Mouse (Mus musculus) urinary bladder, postnatal 36 days (tissue): ENCODE measurements around the gene Hmgcr.
A peak's percentile ranks its signal among the peaks of the same experiment; 100 is the strongest.

Experiments used
- DNase-seq, 2 experiments: peaks; one replicate each; pipeline ENCODE4 v3.0.0; 2022; ENCODE audit warnings: low spot score in 2 of 2, mixed read lengths in 1 of 2

Hmgcr gene

DNA sequence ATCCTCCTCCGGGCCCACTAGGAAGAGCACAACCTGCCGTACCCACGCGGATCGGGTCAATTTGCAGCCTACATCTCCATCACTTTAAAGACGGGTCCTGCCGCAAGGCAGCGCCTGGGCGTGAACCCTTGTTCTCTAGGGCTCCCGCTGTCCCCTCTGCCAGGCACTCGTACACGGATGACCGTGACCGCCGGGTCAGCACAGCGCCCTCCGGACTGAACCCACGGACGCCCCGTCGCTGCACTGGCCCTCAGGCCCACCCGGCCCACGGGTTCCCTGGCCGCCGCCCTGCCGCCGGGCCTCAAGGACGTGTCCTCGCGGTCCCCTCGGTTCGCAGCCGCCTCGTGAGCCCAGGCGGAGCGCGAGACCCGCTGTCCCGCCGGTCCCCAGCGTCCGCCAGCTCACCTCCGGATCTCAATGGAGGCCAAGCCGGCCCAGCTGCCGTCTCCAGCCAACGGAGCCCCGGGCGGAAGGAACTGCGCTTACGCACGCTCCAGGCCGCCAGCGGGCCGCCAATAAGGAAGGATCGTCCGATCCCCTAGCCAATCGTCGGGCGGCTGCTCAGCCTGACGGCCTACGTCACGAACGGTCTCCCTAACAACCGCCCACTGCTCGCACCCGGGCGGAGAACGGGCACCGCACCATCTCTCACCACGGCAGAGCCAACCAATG lies at the start of gene Hmgcr:
Gene Hmgcr (minus strand): TSS at position 531 of the 672 bp plus-strand sequence.
- peak; percentile 94 to 98 for DNase-seq

DNA sequence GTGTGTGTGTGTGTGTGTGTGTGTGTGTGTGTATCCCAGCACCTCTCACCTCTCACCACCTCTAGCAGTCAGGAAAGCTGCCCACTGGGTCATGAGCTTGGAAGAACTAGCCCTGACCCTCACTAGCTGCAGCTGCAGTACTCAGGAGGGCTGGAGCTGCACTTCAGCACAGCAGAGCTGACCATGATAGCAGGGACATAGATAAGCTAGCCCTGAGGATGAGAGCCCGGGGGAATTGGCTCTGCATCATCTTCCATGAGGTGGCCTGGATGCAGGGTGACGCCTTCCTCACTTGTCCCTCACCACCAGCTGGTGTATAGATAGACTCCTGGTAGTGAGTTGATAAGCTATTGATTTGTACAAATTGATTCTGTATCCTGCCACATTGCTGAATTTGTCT lies 49.3 kb upstream of the Hmgcr start:
- DNase-seq = no peak

DNA sequence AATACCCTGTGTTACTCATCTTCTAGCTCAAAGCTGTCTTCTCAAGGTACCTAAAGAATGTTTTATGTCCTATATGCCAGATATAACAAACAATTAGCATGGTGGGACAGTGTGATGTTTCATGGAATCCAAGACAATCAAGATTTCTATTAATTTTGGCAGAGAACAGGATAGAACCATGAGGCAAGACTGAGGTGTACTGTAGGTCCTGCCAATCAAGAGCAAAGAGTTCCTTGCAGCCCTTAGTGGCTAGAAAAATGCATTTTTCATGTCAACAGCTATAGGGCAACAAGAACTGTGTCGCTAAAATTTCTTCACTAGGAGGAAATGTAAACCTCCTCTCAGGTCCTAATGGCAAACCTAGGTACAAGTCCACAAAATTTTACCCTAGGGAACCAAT lies 47.1 kb upstream of the Hmgcr start:
- no peak for DNase-seq

DNA sequence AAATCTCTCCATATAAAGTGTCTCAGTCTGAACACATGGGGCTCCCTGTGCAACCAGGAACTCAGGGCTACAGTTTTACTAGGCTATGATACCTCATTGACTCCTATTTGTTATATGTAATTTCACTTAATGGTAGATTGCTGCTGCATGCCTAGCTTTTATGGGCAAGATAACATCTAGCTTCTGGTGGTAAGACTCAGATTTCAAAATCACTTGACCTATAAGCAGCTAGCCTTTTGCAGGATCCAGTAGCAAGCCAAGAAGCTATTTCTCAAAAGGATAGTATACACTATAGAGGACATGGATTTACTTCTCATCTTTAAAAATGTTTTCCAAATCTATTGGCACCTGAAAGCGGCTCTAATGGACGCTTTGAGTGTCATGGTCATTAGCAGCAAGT lies 45.6 kb upstream of the Hmgcr start:
- no peak for DNase-seq

DNA sequence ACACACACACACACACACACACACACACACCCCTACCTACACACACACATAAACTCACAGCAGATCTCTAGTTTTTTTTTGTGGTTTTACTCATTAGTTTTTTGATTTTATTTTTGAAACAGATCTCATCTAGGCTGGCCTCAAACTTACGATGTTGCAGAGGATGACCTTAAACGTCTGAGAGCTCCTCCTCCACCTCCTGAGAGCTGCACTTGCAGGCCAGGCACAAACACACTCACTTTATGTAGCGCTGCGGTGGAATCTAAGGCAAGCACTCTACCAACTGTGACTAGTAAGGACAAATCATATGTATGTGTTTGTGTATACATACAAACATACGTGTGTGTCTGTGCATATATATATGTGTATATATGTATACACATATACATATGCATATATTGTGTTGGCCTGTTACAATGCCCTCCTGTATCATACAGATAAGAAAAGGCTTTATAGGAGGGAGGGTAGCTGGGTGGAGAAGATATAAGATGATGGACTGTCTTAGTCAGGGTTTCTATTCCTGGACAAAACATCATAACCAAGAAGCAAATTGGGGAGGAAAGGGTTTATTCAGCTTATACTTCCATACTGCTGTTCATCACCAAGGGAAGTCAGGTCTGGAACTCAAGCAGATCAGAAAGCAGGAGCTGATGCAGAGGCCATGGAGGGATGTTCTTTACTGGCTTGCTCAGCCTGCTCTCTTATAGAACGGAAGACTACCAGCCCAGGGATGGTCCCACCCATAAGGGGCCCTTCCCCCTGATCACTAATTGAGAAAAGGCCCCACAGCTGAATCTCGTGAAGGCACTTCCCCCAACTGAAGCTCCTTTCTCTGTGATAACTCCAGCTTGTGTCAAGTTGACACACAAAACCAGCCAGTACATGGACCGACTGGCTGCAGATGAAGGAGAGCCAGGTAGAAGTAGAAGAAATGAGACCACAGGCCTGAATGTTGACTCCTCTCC lies 38.8 kb upstream of the Hmgcr start:
- no peak for DNase-seq

DNA sequence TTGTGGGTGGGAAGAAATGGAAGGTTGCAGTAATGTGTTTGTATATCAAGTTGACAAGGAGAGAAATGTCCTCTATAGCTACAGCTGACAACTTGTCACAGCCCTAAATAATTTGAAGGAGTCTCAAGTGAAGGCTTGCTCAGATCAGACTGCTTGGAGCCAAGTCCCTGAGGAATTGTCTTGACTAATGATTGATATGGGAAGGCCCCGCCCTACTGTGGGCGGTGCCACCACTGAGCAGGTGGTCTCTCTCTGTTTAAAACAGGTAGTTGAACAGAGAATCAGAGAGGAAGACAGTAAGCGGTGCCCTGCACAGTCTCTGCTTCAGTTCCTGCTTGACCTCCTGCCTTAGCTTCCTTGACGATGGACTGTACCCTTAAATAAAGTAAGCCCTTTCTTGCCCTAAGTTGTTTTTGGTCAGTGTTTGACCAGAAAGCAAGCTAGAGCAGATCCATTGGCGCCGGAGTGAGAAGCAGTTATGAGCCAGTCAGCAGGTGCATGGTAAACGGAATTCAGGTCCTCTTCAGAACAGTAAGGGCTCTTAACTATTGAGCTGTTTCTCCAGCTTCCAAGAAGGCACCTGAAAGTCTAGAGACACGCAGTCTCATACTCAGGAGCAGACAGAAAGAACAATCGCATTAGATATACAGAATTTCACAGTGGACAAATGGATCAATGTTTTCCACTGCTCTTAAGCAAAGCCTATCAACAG lies 32.0 kb upstream of the Hmgcr start:
- no peak for DNase-seq

DNA sequence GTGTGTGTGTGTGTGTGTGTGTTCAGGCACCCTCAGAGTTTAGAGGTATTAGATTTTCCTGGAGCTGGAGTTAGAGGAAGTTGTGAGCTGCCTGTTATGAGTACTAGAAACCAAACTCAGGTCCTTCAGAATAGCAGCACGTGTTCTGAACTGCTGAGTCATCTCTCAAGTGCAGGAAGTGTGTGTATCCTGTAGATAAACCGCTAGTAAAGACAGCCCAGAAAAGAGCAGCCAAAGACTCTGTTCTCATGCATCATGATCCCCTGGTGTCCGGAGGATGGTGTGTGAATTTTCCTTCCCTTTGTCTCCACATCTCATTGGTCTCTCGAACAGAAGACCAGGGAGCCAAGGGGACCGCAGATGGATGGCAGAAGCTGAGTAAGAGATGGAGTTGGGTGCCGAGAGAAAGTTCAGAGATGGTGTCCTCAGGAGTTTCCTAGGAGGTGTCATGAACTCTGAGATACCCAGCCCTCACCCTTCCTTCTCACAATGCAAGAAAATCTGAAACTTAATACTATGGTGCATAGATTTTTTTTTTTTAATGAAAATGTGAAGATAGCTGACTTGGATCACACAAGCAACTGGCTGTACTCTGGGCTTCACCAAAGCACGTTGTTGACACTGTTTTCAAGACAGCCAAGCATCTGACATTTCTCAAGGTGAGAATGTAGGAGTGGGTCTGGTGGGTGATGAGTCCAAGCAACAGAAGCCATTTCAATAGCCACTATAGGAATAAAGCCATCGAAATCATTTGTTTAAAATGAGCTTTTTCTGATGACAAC lies 27.3 kb upstream of the Hmgcr start:
- DNase-seq = no peak

DNA sequence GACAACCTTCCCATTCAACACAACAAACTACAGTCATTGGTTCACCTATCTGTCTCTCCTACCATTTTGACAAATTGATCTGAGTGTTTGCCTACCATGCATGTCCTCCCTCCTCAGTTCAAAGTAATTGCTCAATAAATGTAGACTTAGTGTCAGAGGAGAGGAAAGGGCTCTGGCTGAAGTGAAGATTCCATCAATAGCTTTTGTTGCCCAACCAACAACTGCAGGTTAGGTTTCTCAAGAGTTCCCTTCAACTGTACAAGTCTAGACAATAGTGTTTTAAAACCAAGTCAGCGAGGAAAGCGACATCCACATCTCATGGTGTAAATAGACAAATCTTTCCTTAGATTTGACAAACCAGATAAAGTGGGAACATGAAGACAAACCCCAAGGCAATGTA lies 24.7 kb upstream of the Hmgcr start:
- DNase-seq = no peak

DNA sequence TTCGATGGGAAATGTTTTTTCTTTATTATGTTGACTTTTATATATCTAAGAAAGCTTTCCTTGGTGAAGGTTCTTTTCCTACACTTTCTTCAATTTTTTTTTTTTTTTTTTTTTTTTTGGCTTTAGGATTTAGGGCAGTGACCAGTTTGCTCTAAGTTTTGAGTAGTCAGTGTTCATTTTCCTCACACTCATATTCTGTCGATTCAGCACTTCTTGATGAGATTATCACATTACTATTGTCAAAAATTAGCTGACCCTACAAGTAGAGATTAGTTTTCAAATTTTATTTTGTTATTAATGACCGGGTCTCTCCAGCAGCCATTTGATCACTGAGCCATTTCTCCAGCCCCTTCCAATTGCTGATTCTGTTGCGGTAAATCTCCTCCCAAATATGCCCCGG lies 19.2 kb upstream of the Hmgcr start:
- DNase-seq = no peak

DNA sequence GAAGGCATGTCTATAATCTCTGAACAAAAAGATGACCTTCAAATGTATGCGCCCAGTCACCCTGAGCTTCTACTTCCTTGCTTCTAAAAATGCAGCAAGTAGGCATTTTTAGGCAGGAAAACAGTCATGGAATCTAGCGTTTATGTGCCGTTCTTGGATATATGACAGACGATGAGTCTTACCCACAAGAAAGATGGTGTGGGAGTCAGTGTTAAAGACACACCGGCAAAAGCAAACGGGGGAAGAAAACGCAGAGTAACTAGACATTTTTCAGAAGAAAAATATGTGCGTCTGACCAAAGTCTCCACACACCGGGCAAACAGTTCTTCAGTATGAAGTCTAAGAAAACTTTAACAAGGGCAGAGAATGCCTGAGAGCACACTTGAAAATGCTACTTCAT lies 16.5 kb upstream of the Hmgcr start:
- no peak for DNase-seq

DNA sequence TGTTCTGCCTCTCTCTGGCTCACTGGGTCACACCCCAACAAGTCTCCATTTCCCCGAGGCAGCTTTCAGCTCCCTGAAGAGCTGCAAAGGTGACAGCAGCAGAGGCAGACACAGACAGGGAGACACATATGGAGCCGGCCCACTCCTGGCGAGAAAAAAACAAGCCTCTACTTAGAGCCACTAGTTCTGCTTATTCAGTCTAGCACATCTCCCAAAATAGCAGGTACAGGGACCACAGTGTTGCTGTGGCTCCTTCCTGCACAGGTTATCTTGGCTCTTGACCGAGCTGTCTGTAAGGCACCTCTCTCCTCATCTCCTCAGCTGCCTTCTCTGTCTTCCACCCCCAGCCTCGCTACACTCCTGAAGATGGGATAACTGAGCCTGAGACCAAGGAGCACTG lies 14.0 kb upstream of the Hmgcr start:
- DNase-seq = no peak

DNA sequence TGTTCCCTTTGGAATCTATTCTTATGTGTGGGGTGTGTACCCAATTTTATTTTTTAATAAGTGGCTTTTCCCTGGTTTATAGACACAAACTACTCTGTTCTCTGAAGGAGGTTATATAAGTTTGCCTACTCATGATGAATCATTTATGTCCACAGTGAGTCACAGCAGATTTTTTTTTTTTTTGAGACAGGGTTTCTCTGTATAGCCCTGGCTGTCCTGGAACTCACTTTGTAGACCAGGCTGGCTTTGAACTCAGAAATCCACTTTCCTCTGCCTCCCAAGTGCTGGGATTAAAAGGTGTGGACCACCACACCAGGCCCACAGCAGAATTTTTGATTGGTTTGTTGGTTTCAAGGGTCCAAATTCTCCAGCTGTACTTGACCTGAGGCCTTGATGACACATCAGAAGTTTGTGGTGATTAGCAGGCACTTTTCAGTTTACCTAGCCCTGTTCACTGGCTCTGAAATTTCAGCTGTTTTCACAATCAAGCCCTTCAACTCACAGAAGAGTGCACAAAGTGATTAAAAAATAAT lies 10.4 kb upstream of the Hmgcr start:
- no peak for DNase-seq

DNA sequence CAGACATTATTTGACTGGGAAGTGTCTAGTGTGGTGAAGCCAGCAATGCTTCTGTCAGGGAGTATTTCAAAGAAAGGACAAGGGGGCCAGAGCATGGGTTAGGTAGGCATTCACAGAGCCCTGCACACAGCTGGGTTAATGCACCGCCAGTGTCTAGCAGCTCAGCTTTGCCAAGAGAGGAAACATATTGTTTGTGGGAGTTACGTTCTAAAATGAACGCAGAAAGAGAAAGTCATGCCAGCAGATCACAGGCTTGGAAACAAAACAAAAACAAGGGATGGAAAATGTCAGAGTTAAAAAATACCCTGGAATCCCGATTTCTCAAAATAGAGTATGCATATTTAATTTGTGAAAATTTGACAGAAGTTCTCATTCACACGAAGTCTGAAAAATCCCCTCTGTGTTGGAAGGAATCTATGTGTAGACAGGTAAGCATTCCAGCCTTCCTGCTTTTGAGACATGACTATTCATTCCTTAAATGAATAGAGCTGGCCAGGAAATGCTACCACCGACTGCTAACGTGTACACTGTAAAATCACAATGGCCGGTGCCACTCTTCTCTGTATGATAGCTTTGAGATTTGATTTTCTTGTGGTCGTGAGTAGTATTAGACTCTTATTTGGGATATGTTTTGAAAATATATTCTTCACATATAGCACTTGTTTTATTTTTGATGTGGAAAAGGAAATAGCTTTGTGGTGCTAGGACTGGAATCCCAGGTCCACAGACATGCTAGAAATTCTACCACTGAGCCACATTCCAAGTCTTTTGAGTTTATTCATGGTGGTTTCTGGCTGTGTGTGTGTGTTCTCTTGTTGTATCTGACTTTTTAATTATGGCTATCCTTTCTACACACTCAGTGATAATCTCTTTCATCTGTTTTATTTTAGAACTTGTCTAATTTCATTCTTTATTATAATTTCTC lies 9.7 kb upstream of the Hmgcr start:
- no peak for DNase-seq

DNA sequence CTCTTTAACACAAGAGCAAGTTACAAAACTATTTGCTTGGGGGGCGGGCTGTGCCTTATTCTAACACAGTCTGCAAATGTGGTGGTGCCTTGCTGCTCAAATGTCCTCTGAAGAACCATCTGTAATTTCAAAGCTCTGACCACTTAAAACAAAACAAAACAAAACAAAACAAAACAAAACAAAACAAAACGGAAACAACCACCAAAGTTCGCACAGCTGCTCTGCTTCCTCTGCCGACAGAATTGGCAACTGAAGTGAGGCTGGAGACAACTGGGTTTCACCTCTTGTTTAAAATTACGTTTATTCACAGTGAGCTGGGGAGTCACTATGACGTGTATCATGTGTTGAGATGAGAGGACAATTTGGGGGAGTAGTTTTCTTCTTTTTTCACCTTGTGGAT lies 7.9 kb upstream of the Hmgcr start:
- no peak for DNase-seq

DNA sequence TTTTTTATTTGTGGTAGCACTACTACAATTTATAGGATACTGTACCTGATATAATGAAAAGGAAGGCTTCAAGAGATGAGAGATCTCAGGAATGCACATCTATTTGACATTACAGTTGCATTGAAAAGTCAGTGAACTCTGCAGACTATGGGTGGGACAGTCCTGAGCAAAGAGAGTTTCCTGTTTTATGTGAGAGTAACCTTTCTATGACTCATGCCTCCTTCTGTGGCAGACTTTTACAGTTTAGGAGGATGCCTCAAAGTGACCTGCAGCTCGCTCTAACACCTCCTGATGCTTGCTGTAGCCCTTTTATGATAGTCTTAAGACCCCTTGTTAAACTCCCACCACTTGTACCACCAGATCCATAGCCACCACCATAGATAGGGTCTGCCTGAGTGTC lies 6.3 kb upstream of the Hmgcr start:
- no peak for DNase-seq

DNA sequence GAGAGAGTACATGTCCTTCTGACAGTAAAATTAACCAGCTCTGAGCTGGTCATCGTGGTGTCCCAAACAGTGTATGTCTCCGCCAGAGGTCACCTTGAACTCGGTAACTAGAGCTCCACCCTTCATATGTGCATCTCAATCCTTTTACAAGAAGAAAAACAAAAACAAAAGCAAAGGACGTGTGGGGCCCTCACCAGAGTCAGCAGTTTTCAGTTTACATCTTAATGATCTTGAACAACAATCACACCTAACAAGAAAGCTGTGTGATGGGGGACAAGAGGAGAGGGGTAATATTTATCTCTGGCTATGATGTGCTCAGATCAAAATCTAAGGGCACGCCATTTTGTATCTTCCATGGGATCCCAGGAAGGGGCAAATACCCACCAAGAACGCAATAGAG lies 5.0 kb upstream of the Hmgcr start:
- DNase-seq = no peak

DNA sequence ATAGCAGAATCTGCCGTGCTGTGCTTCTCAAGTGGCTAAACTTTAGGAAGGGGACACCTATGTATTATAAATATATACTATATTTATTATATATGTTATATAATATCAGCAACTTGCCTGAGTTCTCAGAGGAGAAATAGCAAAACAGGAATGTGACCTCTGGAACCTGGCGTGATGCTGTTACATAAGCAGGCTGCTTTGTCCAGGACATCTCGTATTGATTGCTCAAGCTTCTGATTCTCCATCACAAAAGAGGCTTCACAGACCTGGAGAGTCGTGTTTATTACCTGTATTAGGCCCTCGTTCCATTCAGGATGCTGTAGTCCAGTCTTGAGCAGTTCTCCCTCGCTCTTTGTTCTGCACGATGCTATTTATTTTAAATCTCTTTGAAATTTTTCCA lies 3.1 kb upstream of the Hmgcr start:
- no peak for DNase-seq

DNA sequence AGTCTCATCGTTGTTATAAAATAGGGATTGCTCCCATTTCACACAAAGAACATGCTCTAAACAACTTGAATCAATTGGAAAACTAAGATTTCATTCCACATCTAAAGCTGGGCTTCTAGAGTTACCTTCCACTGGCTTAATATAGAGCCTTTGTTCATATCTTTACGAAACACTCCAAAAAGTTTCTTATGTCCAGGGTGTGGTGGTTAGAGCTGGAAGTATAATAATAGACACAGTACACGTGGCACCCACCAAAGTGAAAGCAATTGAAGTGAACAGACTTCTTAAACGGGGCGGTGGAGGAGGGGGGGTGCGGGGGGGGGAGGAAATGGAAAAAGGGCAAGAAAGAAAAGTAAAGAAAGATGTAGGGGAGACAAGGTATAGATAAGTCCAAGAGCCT lies 1.5 kb upstream of the Hmgcr start:
- DNase-seq = no peak

DNA sequence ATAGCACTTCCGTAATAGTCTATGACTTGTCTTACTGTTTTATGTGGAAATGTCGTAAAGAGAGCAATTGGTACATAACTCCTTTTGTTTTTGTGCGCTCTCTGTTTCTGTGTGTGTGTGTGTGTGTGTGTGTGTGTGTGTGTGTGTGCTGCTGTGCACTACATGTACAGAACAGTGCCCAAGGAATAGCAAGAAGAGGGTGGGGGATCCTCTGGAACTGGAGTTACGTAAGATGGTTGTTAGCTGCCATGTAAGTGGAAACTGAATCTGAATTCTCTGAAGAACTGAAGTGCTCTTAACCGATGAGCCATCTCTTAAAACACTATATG lies 1.1 kb upstream of the Hmgcr start:
- no peak for DNase-seq

DNA sequence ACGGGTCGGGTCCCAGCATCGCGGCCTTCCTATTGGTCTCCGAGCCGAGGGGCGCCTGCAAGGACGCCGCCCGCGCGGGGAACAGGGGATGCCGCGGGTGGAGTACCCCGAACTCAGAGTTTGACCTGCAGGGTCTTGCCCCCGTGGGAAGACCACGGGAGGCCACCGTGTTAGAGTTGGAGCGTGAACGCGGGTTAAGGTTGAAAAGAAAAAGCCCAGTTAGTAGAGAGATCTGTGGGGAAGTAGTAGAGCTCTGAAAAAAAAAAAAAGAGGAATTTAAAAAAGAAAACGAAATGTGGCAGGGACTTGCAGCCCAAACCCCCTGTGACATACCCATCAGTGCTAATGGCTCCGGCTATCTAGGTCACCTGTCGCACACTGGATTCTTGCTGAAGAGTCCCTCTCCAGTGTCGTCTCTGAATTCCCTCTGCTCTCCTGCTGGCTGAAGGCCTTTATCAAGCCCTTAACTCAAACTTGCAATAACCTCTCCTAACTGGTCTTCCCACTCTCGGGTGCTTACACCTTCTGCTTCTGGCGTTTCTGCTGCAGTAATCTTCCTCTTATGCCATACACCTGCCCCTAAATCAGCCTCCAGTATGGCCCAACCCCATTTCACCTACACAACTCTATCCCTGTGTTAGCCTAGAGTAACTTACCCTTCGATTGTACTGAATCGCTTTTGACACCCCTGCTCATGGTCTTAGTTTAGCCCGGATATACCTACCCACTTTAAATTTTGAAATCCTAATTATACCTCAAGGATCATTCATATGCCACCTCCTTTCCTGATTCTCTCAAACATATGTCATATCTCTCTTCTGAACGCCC lies 556 bp upstream of the Hmgcr start:
- DNase-seq = no peak
